Mouse (Mus musculus) thymus, postnatal 14 days (tissue): ENCODE measurements around the gene Tbc1d15.

Source experiments
- DNase-seq: peaks from one replicate; pipeline ENCODE4 v3.0.0; 2021

Gene Tbc1d15

DNA sequence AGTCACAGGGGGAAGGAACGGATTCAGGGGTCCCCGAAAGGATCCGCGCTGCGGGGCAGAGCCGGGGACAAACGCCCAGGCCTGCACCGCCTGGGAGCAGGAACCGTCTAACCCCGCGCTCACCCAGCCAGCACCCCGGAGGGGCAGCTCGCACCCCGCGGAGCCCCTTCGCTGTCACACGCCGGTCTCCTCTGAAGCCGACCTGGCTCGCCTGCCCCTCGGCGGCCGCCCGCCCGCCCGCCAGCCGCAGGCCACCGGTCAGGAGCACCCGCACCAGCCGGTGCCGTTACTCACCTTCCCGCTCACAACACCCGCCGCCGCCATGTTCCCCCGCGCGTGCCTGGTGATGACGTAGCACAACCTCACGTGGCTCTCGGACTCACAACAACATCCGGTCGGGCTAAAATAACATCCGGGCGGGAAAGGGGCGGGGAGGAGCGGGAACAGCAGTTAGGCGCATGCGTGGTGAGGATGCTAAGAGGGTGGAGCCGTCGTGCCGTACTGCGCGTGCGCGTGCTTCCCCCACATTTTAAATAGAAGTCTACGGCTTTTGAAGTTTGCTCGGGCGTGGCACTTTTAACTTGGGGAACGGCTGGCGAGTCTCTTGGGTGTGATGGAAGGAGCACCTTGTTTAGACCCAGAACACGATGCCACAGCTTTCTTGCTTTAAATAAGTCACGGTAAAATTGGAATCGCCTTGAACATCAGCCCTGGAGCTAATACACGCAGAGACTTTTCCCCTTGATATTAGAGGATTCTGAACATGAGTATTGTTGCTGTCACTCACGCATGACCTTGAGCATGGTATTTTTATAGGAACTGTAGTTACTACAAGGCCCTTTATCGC lies at the start of gene Tbc1d15:
Tbc1d15 (minus strand) TSS at position 380 of the 847 bp plus-strand sequence.
- peak; percentile 98 for DNase-seq

DNA sequence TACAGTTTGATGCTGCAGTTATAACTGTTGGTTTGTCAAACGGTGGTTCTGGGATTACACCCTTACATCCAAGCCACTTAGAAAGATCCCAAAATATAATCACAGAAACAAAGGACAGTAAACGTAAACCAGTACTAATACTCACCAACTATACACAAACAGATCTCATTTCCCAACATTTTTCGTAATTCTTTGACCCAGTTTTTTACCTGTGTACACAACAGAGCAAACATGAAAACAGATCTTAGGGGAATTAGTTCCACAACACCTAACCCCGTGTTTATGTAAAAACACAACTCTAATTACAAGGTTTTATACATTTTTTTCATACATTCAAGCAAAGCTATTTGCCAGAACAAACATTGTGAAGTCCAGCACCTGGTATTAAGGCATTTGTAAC lies 47.4 kb upstream of the Tbc1d15 start:
- no peak for DNase-seq

DNA sequence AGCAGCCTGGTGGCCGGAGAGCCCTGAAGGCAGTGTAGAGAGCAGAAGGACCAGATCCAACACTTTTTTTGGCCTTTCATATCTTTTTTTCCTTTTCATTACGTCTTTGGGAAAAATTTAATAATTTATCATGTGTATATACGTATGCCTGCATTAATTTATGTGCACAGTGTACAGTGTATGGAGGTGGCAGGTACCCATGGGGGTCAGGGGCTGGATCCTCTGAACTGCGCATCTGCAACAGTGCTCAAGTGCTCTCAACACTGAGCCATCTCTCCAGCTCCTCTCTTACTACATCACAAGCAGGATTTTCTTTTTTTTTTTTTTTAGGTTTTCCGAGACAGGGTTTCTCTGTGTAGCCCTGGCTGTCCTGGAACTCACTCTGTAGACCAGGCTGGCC lies 46.3 kb upstream of the Tbc1d15 start:
- DNase-seq, result no peak

DNA sequence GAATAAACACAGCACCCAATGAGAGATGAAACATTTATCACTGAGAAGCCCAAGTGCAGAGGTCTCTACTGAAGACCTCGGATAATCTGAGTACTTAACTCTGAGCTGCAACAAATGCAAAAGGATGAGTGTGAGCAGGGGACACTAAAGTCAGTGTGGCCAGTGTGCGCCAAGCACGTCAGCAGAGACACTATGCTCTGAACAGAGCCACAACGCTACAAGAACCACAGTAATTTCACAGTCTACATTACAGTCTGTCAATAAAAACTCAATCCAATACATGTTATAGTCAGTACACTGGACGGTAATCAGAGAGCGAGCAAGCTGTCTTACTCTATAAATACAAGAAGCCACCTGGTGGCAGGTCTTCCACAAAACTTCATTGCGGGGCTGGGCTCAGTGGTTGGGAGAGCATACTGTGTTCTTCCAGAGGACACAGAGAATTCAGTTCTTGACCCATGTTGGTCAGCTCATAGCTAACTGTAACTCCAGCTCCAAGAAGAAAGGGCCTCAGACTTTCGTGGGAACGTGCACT lies 45.2 kb upstream of the Tbc1d15 start:
- no peak for DNase-seq

DNA sequence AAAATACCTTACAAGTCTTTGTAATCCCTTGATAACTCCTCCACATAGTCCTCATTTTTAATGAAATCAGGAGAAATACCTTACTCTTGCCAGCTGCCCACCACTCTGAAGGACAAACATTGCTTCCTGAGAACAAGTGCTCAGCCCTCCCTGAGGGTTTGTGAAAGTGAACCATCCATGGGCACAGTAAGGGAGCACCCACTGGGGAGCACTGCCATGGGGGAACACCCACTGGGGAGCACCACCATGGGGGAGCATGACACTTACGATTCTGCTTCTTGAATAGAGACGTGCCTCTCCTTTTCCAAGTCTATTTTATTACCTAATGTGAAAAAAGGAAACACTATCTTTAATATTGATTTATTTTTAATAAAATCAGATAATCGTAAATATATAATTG lies 43.9 kb upstream of the Tbc1d15 start:
- no peak for DNase-seq

DNA sequence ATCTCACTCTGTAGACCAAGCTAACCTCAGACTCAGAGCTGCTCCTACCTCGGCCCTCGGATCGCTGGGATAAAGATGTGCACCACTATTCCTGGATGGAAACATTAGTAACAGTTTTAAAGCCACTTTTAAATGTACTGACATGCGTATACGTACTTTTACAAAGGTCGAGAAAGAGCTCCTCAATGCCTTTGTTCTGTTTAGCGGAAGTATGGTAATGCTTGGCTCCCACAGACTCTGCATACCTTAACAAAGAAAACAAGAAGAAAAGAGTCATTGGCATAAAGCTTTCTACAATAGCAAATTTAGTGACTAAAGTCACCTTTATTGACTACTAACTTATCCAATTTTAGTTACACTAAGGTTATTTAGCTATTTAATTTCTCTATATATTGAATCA lies 43.4 kb upstream of the Tbc1d15 start:
- DNase-seq, result no peak

DNA sequence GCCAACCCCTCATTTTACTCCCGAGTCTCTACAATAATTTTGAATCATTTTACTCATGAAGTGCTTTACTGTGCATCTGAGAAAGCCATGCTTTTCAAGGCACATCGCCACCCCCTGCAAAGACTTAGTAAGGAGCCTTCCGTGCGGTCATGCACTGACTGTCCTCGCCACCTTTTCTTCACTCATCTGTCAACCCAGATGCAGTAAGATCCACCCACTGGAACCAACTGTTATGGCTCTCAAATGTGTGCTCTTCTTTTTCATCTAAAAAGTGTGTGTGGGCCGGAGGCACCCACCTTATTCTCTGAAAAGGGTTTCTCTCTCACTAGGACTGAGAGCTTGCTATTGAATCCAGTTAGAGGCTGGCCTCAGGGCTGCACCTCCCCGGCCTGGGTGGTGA lies 42.7 kb upstream of the Tbc1d15 start:
- DNase-seq, result no peak

DNA sequence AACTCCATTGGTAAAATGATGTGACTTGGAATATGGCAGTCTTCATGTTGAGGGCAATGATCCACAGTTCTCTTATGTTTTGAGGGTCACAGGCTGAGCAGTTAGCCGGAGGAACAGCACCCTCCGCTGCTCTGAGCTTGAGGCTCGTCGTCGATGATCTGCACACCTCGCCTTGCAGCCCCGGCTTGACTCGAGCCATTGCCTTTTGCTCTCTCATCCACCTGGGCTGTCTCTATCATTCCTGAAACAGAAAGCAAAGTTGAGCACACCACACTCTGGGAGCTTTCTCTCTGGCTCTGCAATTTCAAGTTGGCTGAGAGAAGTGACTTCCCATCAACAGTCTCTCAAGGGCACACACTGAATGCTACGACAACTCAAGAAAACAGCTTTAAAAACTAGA lies 39.4 kb upstream of the Tbc1d15 start:
- DNase-seq, result no peak

DNA sequence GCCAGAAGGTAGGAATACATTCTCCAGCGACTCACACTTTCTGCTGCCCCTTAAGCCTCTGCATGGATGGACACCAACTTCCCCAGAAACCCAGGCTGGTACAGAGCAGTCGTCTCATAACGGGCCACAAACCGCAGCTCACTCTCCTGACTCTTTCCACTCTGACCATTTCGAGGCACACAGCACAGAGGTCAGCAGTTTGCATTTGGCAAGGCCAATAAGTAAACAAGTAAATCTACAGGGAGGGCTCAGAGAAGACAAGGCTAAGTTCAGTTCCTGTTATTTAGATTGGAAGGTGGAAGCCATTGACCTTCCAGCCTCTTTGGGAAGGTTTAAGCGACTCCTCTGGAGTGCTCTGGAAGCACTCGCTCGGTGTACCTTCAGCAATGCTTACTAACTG lies 37.6 kb upstream of the Tbc1d15 start:
- no peak for DNase-seq

DNA sequence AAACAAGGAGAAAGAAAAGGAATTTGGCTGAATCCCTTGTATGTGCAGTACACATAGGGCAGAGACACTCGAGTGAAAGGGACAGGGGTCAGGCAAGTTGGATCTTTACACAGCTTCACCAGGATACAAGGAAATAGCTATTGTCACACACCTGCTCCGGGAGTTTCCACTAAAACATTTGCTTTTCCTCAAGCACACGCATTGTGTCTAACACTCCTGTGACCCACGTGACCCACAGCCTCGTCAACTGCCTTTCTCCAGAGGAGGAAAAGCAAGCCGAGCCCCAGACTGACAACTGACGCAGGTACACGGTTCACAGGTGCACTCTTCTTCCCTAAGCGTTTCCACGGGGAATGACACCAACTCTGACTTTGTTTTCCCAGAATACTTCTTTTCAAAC lies 32.9 kb upstream of the Tbc1d15 start:
- DNase-seq, result no peak

DNA sequence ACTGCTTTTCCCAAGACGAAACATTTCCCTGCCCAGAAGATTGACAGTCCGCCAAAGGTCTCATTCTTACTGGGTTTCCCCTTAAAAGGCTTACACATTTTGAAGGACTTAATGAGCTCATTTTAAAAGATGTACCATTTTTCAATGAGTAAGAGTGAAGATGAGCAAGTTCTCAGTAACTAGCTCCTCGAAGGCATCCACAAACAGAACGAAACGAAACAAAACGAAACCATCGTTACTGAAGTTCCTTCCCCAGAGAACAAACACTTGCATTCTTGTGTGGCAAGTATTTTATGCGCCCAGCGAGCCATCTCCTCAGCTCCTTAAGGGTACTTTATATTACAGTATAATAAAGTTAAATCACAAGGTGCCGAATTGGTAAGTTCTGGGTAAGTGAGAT lies 30.1 kb upstream of the Tbc1d15 start:
- DNase-seq, result no peak

DNA sequence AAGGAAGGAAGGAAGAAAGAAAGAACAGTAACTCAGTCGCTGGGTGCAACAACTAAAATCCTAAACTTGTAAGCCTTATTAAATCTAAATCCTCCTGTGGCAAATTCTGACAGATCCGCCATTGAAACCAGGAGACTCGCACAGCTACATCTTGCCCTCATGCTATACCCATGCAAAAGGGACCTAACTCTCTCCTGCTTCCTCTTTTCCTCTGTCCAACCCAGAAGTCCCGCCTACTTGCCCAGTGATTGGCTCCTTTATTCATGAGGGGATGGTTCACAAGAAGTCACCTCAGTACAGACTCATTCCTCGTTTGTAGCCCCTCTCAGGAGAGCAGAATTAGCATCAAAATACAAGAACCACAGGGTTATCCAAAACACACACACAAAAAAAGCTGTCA lies 20.4 kb upstream of the Tbc1d15 start:
- DNase-seq, result no peak

DNA sequence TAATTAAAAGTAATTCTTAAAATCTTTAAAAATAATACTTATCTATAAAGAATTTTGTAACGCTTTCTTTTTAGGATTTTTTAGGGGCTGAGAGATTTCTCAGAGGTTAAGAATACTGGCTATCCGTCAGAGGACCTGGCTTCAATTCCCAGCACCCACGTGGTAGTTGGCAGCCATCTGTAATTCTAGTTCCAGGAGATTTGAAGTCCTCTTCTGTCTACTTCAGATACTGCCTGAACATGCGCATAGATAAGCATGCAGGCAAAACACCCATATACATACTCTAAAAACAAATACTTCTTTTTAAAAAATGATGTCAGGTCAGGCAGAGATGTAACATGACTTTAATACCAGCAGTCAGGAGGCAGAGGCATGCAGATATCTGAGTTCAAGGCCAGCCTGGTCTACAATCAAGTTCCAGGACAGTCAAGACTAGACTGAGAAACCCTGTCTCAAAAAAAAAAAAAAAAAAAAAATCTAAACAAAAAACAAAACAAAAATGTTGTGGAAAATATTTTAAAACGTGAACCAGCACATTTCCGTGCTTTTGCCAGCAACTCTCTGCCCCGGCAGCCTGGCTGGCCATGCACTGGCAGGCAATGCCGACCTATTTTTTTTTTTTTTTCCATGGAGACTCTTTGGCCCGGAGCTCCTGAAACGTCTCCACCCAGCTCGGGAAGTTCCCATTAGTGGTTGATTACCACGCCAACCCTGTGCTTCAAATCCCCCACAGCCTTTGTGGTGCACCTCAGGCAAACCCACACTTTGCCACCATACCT lies 19.5 kb upstream of the Tbc1d15 start:
- DNase-seq, result no peak

DNA sequence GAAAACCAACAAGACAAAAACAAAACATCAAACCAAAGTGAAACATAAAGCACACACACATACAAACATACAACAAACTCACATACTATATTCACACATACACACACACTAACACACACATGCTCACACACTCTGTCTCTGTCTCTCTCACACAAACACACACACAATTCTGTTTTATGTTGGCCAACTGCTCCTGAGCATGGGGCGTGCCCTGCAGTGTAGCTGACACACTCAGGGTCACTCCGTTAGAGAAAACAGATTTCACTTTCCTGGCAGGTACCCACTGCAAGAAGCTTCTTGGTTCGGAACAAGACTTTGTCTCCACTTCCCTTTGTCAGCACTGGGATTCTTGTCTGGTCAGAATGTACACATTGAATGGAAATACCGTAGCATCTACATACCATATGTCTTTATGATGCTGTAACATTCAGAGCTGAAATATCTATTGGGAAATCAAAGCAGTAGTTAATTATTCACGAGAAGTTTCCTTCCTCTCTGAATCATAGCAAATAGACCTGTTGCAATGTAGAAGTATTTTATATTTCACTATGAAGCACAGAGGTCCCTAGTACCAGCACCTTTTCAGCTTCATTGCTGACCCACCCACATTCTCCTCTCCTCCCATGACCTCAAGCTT lies 11.8 kb upstream of the Tbc1d15 start:
- DNase-seq, result no peak

DNA sequence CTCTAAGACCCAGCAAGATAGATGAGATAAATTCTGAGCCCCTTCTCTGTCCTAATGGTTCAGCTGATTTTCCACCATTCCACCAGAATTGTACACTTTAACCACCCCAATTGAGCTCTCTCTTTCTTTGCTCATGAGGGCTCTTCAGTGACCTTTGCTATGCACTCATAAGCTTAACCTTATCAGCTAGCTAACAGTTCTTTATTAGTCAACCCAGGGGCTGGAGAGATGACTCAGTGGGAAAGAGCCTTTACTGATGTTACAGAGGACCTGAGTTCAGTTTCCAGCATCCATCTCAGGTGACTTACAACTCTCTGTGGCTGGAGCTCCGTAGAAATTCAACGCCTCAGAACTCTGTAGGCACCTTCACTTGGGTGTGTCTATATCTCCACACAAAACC lies 11.0 kb upstream of the Tbc1d15 start:
- DNase-seq, result no peak

DNA sequence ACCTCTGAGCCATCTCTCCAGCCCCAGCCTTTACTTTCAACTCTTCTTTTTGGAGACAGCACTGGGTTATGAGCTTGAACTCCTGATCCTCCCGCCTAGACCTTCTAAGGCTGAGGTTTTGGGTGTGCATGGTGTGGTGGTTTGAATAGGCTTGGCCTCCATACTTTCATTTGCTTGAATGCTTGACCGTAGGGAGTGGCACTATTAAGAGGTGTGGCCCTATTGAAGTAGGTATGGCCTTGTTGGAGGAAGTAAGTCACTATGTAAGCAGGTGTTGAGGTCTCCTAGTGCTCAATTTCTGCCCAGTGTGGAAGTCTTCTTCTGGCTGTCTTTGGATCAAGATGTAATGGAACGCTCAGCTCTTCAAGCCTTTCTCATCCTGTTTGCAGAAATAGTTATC lies 10.2 kb upstream of the Tbc1d15 start:
- no peak for DNase-seq

DNA sequence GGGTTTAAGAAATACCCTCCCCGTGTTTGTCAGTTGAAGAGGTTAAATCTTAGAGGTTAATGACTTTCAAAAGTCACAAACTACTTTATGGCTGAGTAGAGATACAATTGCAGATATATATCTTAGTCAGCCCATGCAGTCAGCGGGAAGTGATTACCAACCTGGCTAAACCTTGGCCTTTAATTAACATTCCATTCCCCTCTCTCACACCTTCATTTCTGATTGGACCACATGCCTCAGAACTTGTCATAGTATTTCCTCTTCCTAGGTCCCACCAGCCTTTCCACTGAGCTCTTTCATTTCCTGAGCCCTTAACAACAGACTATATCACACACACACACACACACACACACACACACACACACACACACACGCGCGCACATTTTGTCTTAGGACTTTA lies 4.9 kb upstream of the Tbc1d15 start:
- no peak for DNase-seq

DNA sequence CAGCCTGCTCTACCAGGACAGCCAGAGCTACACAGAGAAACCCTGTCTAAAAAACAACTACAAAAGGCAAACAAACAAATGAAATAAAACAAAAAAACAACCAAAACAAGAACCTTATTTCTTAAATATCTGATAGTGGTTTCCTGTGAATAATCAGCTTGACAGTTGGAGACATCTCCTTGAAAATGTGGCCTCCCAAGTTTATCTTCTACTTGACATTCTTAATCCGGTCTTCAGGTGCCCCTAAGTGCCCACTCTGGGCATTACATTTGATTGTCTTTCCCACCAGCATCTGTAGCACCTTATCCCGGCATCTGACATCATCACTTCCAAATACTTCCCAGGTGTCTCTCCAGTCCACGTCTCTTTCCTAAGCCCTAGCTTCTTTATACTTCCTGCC lies 2.3 kb upstream of the Tbc1d15 start:
- no peak for DNase-seq

DNA sequence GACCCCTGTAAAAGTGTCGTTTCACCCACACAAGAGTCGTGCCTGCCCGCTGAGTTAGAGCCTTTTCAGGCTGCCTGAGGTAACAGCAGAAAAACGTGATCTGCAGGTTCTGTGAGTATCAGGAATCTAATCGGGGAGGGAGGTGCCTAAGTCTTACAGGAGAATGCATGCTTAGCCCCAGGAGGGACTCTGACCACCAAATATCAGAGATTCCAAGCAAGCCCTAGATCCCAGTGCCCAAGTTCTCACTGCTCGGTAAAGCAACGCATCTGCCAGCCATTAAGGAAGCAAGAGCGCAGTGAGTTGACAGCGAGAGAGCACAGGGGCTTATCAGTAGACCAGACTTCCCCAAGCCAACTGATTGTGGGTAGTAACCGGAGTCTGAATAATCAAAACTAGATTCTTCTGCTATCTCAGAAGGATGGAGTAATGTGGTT lies 1.1 kb upstream of the Tbc1d15 start:
- peak; percentile 34 for DNase-seq

DNA sequence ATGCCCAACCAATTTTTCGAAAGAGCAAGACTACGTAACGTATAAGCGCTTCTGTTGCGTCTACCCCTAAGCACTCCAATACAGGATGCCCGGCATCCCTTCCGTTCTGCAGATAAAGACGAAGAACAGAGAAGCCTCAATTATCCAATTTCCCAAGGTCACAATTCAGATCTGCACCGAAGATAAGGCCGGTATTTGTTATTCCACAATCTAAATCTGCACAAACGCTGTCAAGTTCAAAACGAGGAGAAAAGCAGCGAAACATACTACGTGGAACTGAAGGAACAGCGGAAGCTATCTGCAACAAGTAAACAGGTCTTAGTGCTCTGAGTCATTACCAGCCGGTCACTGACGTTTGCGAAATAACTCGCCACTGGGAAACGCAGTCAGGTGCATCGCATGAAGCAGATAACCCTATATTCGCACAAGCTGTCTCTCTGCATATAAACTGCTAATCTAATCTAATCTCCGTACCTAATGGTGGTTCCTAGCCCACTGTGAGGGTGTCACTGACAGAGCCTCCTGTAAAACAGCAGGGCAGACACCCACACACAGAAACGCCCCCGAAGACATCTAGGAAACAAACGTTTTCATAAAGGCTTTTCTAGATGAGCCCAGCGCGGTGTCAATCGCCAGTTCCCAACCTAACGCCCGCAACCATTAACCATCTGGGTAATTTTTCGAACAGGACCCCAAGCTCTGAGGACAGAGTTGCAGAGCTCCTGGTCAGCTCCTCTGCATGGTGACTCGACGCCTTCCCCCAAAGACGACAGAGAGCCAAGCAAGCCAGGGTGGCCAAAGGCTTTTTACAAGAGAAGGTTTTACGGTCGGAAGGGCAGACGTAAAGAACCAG lies 806 bp downstream of the Tbc1d15 start:
- no peak for DNase-seq

DNA sequence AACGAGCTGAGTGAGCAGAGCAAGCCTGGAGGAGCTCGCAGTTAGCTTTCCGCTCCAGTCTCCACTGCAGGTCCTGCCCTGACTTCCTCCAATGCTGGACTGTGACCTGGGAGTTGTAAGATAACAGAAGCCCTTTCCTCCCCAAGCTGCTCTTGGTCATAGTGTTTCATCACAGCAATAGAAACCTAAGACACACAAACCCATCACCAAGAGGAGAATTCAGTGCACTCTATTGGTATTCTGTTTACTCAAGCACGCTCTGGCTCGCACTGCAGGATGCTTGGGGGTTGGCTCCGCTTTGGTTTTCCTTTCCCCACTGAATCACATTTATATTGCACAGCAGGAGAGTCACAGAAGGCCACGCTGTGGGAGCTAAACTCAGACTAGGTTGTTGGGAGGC lies 3.2 kb downstream of the Tbc1d15 start:
- DNase-seq, result no peak

DNA sequence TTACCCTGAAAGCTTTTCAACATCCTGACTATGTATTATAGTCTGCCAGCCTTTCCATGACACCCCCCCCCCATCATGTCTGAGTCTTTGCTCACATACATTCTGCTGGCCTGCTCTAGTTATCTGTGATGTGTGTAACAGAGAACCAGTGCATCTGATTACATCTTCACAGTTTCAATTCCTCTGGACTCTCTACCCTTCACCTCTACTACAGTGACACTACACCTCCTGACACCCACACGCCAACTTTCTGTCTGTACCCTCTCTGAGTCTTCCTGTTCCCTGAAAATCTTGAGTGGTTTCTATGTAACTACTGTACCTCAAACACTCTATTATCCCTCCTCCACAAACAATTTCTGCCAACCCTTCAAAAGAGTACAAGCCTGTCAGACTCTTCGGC lies 5.8 kb downstream of the Tbc1d15 start:
- no peak for DNase-seq
